Mouse (Mus musculus) lung, embryonic 16.5 days (tissue): ENCODE data around the gene Vmn2r103. TPM values are rescaled to one million over a fixed set of nuclear protein-coding genes. Genes with fewer than 3 reads are reported as not detected.

ENCODE experiments used
- ATAC-seq: fragments of 200-750 bp; cut with Nextera tagmentation; 2 replicates; pipeline ENCODE4 v1.8.0; 2017; ENCODE audit warnings: low read depth, mild to moderate bottlenecking, moderate library complexity
- H3K27ac ChIP-seq: fragments of 300-500 bp; sonication (generic); 2 replicates; pipeline ENCODE4 v1.5.1; 2014; ENCODE audit warnings: mild to moderate bottlenecking, control low read depth, low read length
- H3K27me3 ChIP-seq: fragments of 300-500 bp; sonication (generic); 2 replicates; pipeline ENCODE4 v1.6.1; 2014; ENCODE audit warnings: low read depth, low read length, mixed read lengths; ENCODE audit not compliant: control insufficient read depth, insufficient read depth
- H3K36me3 ChIP-seq: fragments of 300-500 bp; sonication (generic); 2 replicates; pipeline ENCODE4 v1.6.1; 2014; ENCODE audit warnings: low read length; ENCODE audit not compliant: control insufficient read depth, insufficient read depth
- H3K4me1 ChIP-seq: fragments of 300-500 bp; sonication (generic); replicated peaks from 2 replicates; pipeline ENCODE4 v1.6.1; 2014; ENCODE audit warnings: low read length, mixed read lengths; ENCODE audit not compliant: control insufficient read depth, insufficient read depth
- H3K4me2 ChIP-seq: fragments of 300-500 bp; sonication (generic); 2 replicates; pipeline ENCODE4 v1.6.1; 2014; ENCODE audit warnings: low read depth, low read length, control low read depth
- H3K4me3 ChIP-seq: fragments of 300-500 bp; sonication (generic); 2 replicates; pipeline ENCODE4 v1.5.1; 2014; ENCODE audit warnings: mild to moderate bottlenecking, low read length, control low read depth
- H3K9ac ChIP-seq: fragments of 300-500 bp; sonication (generic); 2 replicates; pipeline ENCODE4 v1.6.1; 2014; ENCODE audit warnings: low read length, control low read depth
- H3K9me3 ChIP-seq: fragments of 300-500 bp; sonication (generic); 2 replicates; pipeline ENCODE4 v1.6.1; 2016; ENCODE audit warnings: low read length; ENCODE audit not compliant: control insufficient read depth
- WGBS: fragments of 180-500 bp; shearing (Covaris S2); extraction: QIAGEN DNeasy Blood & Tissue Kit; methylation state at CpG from one replicate; pipeline ENCODE4 v1.1.7; 2014; 5-methylcytosine and 5-hydroxymethylcytosine counted together
- polyA plus RNA-seq: library from polyadenylated mRNA; unstranded; fragments of >200 nt; fragmentation: Nextera tagmentation; extraction: Ambion mirVana; gene quantifications from 2 replicates; pipeline ENCODE4 v1.2.1, GENCODE M21; 2015

Gene Vmn2r103
- not detected in 2 replicates for polyA plus RNA-seq

DNA sequence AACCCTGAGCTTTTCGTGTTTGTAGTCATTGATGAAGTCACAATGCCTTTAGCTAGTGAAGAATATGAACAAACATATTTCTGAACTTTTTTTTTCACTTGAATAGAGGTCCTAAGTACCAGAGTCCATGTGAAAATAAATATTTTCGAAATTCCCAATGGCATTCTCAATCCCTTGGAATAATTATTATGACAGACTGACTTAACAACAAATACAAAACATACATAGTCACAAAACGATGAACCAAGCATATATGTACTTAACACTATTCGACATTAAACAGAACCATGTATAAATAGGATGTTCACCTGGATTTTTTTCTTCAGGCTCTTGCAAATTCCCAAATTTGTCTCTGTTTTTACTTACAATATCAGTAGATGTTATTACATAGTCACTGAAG lies at the start of gene Vmn2r103:
Vmn2r103 (plus strand) TSS at position 301 of the 400 bp plus-strand sequence.
- WGBS: 48% methylated on average over 4 of the region's 4 CpGs
- H3K4me2 ChIP-seq: no peak within 1 kb of the TSS
- H3K9me3 ChIP-seq: no peaks in the 10 kb centered on the region
- ATAC-seq: no peak
- H3K4me1 ChIP-seq: no peaks in the 10 kb centered on the region
- no peaks in the 10 kb centered on the region for H3K36me3 ChIP-seq
- H3K4me3 ChIP-seq: no peak within 1 kb of the TSS
- no peaks in the 10 kb centered on the region for H3K27me3 ChIP-seq
- H3K9ac ChIP-seq: no peak within 1 kb of the TSS
- H3K27ac ChIP-seq: no peak within 1 kb of the TSS

DNA sequence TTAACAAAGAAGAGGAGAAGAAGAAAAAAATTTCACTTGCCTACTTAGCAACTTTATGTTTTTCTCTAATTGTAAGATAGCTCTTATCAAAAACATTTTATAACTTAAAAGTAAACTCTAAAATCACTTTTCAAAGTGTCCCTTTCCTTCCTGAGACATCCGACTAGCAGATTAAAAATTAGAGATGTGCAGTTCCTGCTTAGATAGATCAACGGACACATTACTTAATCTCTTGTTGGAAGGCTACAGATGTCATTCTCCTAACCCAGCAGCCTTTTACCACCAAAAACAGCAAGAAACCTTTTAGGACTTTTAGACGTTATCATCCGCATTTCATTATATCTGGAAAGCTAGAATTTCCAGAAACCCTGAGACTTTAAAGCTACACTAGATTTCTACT lies 5.8 kb downstream of the Vmn2r103 start:
- H3K36me3 ChIP-seq: no peaks in the 10 kb centered on the region
- H3K27me3 ChIP-seq: no peaks in the 10 kb centered on the region
- H3K9ac ChIP-seq: no peak overlapping the region
- H3K4me2 ChIP-seq: no peak overlapping the region
- H3K9me3 ChIP-seq: no peaks in the 10 kb centered on the region
- H3K4me3 ChIP-seq: no peak overlapping the region
- no peak for ATAC-seq
- no peaks in the 10 kb centered on the region for H3K4me1 ChIP-seq
- 85% methylated on average over 4 of the region's 4 CpGs for WGBS
- H3K27ac ChIP-seq: no peak overlapping the region

DNA sequence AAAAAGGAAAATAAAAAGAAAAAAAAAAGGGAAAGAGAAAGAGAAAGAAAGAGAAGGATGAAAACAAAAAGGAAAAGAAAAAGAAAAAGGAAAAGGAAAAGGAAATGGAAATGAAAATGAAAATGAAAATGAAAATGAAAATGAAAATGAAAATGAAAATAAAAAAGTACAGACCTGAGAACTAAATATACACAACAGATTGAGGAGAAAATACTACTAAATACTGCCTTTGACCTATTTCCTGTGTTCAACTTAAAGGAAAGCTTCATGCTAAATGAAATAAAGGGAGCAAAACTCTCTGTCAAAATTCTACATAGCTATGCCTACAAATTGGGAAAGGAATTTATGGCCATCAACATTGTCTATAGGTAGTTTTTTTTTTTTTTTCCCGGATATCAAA lies 16.1 kb downstream of the Vmn2r103 start:
- ATAC-seq: no peak
- H3K27me3 ChIP-seq: no peaks in the 10 kb centered on the region
- H3K4me3 ChIP-seq: no peak overlapping the region
- no peaks in the 10 kb centered on the region for H3K4me1 ChIP-seq
- no peak overlapping the region for H3K4me2 ChIP-seq
- H3K9me3 ChIP-seq: peaks cover 5% of the 10 kb centered on the region; the same call in 1 of the 2 replicates
- H3K9ac ChIP-seq: no peak overlapping the region
- WGBS: 74% methylated on average over 1 of the region's 1 CpGs
- no peaks in the 10 kb centered on the region for H3K36me3 ChIP-seq
- no peak overlapping the region for H3K27ac ChIP-seq

Other genes starting within 250 kb of the Vmn2r103 start
- not detected in 2 replicates for gene Vmn2r101, start 196.1 kb upstream of the Vmn2r103 start, polyA plus RNA-seq
- not detected in 2 replicates for gene Vmn2r102, start 113.0 kb upstream of the Vmn2r103 start, polyA plus RNA-seq